Comparison of ENCODE assay signal across 27 mouse cellular contexts in genomic region chr3:126105086-126105485, GRCm38 (mm10).
"Had no signal": no experiment of that assay in that cellular context is flagged by ENCODE, and none has a peak within 500 bp of the region (broad histone marks: within the 10 kb centered on the region; RNA-seq: fewer than 3 reads in every experiment).

No protein-coding gene starts in this region.

- H3K36me3 ChIP-seq: heart, embryonic 10.5 days; heart, embryonic 12.5 days; hindbrain, embryonic 10.5 days; hindbrain, embryonic 12.5 days; intestine, embryonic 15.5 days; kidney, embryonic 15.5 days; limb, embryonic 10.5 days; limb, embryonic 12.5 days; liver, embryonic 12.5 days had no signal

- H3K9me3 ChIP-seq: heart, embryonic 10.5 days; heart, embryonic 12.5 days; hindbrain, embryonic 10.5 days; hindbrain, embryonic 12.5 days; intestine, embryonic 15.5 days; kidney, embryonic 15.5 days; limb, embryonic 10.5 days; limb, embryonic 12.5 days; liver, embryonic 12.5 days had no signal

- H3K27ac ChIP-seq: gastrocnemius, adult 2 months; heart, embryonic 10.5 days; hindbrain, embryonic 10.5 days; hindbrain, embryonic 12.5 days; hindbrain, embryonic 14.5 days; intestine, embryonic 15.5 days; kidney, embryonic 15.5 days; kidney, postnatal 0 days; limb, embryonic 10.5 days; limb, embryonic 12.5 days; liver, embryonic 12.5 days; liver, embryonic 14.5 days had no signal

- DNase-seq: gastrocnemius, adult 2 months; gastrocnemius, postnatal 10 days; gastrocnemius, postnatal 25 days; heart, postnatal 10 days; heart, postnatal 4 days; kidney, adult 18-20 months; kidney, adult 8-10 months; kidney, postnatal 14 days; kidney, postnatal 36 days; layer of hippocampus, adult 9-11 months; layer of hippocampus, postnatal 36 days; liver had no signal

- H3K4me1 ChIP-seq: heart, embryonic 10.5 days; heart, embryonic 12.5 days; hindbrain, embryonic 10.5 days; hindbrain, embryonic 12.5 days; intestine, embryonic 15.5 days; kidney, embryonic 15.5 days; limb, embryonic 10.5 days; limb, embryonic 12.5 days; liver, embryonic 12.5 days had no signal

- H3K27me3 ChIP-seq: heart, embryonic 12.5 days; hindbrain, embryonic 12.5 days; intestine, embryonic 15.5 days; kidney, embryonic 15.5 days; limb, embryonic 12.5 days; liver, embryonic 12.5 days had no signal

- H3K9ac ChIP-seq: heart, embryonic 12.5 days; hindbrain, embryonic 12.5 days; hindbrain, embryonic 14.5 days; intestine, embryonic 15.5 days; kidney, embryonic 15.5 days; limb, embryonic 12.5 days; liver, embryonic 12.5 days; liver, embryonic 14.5 days had no signal

- ATAC-seq: hindbrain, embryonic 16.5 days; inflammation-experienced regulatory T-cells, adult 6 months; intestine, embryonic 15.5 days; intestine, postnatal 0 days; liver, embryonic 12.5 days had no signal

- H3K4me3 ChIP-seq: gastrocnemius, adult 2 months; heart, embryonic 10.5 days; heart, embryonic 12.5 days; hindbrain, embryonic 10.5 days; hindbrain, embryonic 12.5 days; intestine, embryonic 15.5 days; kidney, embryonic 15.5 days; limb, embryonic 10.5 days; limb, embryonic 12.5 days; liver, embryonic 12.5 days had no signal

- H3K4me2 ChIP-seq: heart, embryonic 12.5 days; hindbrain, embryonic 12.5 days; hindbrain, embryonic 14.5 days; intestine, embryonic 15.5 days; kidney, embryonic 15.5 days; limb, embryonic 12.5 days; liver, embryonic 12.5 days had no signal
